Mouse (Mus musculus) megakaryocyte, embryonic 14.5 days (primary cell): Measurements from ENCODE around the gene Hoxd4. TPM values are rescaled to one million over a fixed set of nuclear protein-coding genes. Genes with fewer than 3 reads are reported as not detected.

Source experiments
- H3K27me3 ChIP-seq: replicated peaks from 2 replicates; pipeline ENCODE3; 2012; ENCODE audit warnings: inconsistent platforms
- H3K36me3 ChIP-seq: replicated peaks from 2 replicates; pipeline ENCODE3; 2012; ENCODE audit warnings: low read length, inconsistent platforms, mixed read lengths
- H3K4me1 ChIP-seq: 2 replicates; pipeline ENCODE4 v1.6.1; 2012; ENCODE audit warnings: inconsistent platforms
- H3K4me3 ChIP-seq: replicated peaks from 2 replicates; pipeline ENCODE3; 2012; ENCODE audit warnings: moderate library complexity, mild to moderate bottlenecking, inconsistent platforms
- H3K9me3 ChIP-seq: 2 replicates; pipeline ENCODE4 v1.6.1; 2012; ENCODE audit warnings: inconsistent platforms
- FLI1 ChIP-seq: IDR thresholded peaks from 2 replicates; pipeline ENCODE4 v1.6.1; 2012; ENCODE audit warnings: low read length, inconsistent platforms, mixed read lengths
- GATA1 ChIP-seq: IDR thresholded peaks from 3 replicates; pipeline ENCODE4 v1.6.1; 2012; ENCODE audit warnings: mixed read lengths, low read length, inconsistent platforms, borderline replicate concordance
- polyA plus RNA-seq: library from polyadenylated mRNA; stranded (reverse); fragments of >175 nt; gene quantifications from 2 replicates; pipeline ENCODE4 v1.2.3, GENCODE M21; 2012; ENCODE audit warnings: low replicate concordance; ENCODE audit not compliant: insufficient read depth

The Hoxd4 gene
- polyA plus RNA-seq, 1 experiment = not detected

GRCm38 (mm10) chr2:74686301-74686987 is 25.3 kb upstream of the Hoxd4 start:
- Histone ChIP-seq H3K4me3 (no peak overlapping the region), H3K4me1 (peaks cover 35% of the 10 kb centered on the region), H3K27me3 (peaks cover 97% of the 10 kb centered on the region), H3K9me3 (peaks cover 11% of the 10 kb centered on the region; the same call in 1 of the 2 replicates), H3K36me3 (no peaks in the 10 kb centered on the region)
- TF ChIP-seq FLI1 (no peak), GATA1 (no peak)

DNA sequence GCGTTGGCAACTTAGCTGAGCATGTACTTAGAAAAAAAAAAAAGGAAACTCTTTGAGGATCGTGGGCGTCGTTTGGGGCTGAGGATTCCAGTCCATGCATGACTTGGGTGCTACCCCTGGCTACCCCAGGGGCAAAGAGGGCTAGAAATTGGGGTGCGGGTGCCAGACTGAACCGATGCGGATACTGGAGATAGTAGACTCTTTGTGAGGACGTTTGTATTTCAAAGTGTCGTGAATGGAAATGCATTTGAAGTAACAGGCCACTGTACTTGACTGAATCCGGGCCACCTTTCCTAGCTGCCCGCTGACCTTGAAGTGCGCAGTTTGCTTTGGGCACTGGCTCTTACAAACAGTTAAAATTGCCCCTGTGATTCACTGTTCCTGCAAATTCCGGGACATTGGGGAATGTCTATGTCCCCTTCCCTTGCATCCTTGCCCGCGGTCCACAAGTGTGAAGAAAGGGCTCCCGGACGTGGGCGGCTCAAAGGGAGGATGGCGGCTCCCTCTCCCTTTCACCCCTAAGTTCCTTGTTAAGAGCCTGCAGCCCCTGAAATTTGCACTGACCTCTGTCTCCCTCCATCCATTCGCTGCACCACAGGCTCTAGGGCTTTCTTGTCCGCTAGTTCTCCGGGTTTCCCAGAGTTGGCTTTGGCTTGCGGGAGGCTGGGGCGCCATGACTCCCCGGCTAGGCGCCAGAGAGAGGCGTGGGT is 24.6 kb upstream of the Hoxd4 start:
- H3K4me1 ChIP-seq = peaks cover 35% of the 10 kb centered on the region
- TF ChIP-seq GATA1 = no peak
- TF ChIP-seq FLI1 = no peak
- H3K9me3 ChIP-seq = peaks cover 14% of the 10 kb centered on the region
- H3K36me3 ChIP-seq = no peaks in the 10 kb centered on the region
- H3K27me3 ChIP-seq = peaks cover 97% of the 10 kb centered on the region
- no peak overlapping the region for H3K4me3 ChIP-seq

- Histone ChIP-seq H3K4me3 (no peak overlapping the region), H3K27me3 (peaks cover 97% of the 10 kb centered on the region)
These were observed 23.8 kb upstream of the Hoxd4 start for GRCm38 (mm10) chr2:74687698-74688555.

GRCm38 (mm10) chr2:74688795-74689573 is 22.7 kb upstream of the Hoxd4 start:
- TF ChIP-seq FLI1 = no peak
- TF ChIP-seq GATA1 = no peak
- Histone ChIP-seq H3K36me3 (no peaks in the 10 kb centered on the region), H3K4me1 (peaks cover 29% of the 10 kb centered on the region), H3K27me3 (peaks cover 97% of the 10 kb centered on the region), H3K9me3 (peaks cover 11% of the 10 kb centered on the region), H3K4me3 (no peak overlapping the region)

More at GRCm38 (mm10) chr2:74687698-74688555, 23.8 kb upstream of the Hoxd4 start:
- Histone ChIP-seq H3K36me3 (no peaks in the 10 kb centered on the region), H3K4me1 (peaks cover 34% of the 10 kb centered on the region), H3K9me3 (peaks cover 11% of the 10 kb centered on the region)
- TF ChIP-seq FLI1 (no peak), GATA1 (no peak)

GRCm38 (mm10) chr2:74689574-74690337 is 22.0 kb upstream of the Hoxd4 start:
- TF ChIP-seq GATA1 (no peak), FLI1 (no peak)
- Histone ChIP-seq H3K4me3 (no peak overlapping the region), H3K4me1 (peaks cover 32% of the 10 kb centered on the region), H3K27me3 (peaks cover 96% of the 10 kb centered on the region), H3K36me3 (no peaks in the 10 kb centered on the region), H3K9me3 (peaks cover 11% of the 10 kb centered on the region)

GRCm38 (mm10) chr2:74690338-74690716 is 21.4 kb upstream of the Hoxd4 start:
- TF ChIP-seq GATA1 (no peak), FLI1 (no peak)
- Histone ChIP-seq H3K27me3 (peaks cover 96% of the 10 kb centered on the region), H3K36me3 (no peaks in the 10 kb centered on the region), H3K4me3 (no peak overlapping the region), H3K9me3 (peaks cover 11% of the 10 kb centered on the region), H3K4me1 (peaks cover 32% of the 10 kb centered on the region)

GRCm38 (mm10) chr2:74691022-74691951 is 20.4 kb upstream of the Hoxd4 start, which contains the start of gene Hoxd10:
Gene Hoxd10 (plus strand): TSS chr2:74691924.
- Histone ChIP-seq H3K4me3 (no peak within 1 kb of the TSS), H3K27me3 (peaks cover 98% of the 10 kb centered on the region), H3K4me1 (peaks cover 32% of the 10 kb centered on the region), H3K9me3 (peaks cover 11% of the 10 kb centered on the region), H3K36me3 (no peaks in the 10 kb centered on the region)
- TF ChIP-seq GATA1 (no peak), FLI1 (no peak)
